Mouse (Mus musculus) neural tube, embryonic 13.5 days (tissue): ENCODE data around the gene Efna4. TPM values are rescaled to one million over a fixed set of nuclear protein-coding genes. Genes with fewer than 3 reads are reported as not detected.
A peak's percentile ranks its signal among the peaks of the same experiment; 100 is the strongest.

Experiments used
- ATAC-seq: fragments of 200-750 bp; cut with Nextera tagmentation; 2 replicates; pipeline ENCODE4 v1.8.0; 2017; ENCODE audit warnings: low read depth, mild to moderate bottlenecking, moderate TSS enrichment, moderate library complexity
- H3K27ac ChIP-seq: fragments of 300-500 bp; sonication (generic); replicated peaks from 2 replicates; pipeline ENCODE4 v1.5.1; 2015; ENCODE audit warnings: moderate library complexity, mild to moderate bottlenecking, inconsistent platforms
- H3K27me3 ChIP-seq: fragments of 300-500 bp; sonication (generic); 2 replicates; pipeline ENCODE4 v1.6.1; 2015; ENCODE audit warnings: mild to moderate bottlenecking, inconsistent platforms
- H3K36me3 ChIP-seq: fragments of 300-500 bp; sonication (generic); 2 replicates; pipeline ENCODE4 v1.6.1; 2015; ENCODE audit warnings: mild to moderate bottlenecking, inconsistent platforms
- H3K4me1 ChIP-seq: fragments of 300-500 bp; sonication (generic); replicated peaks from 2 replicates; pipeline ENCODE4 v1.6.1; 2015; ENCODE audit warnings: inconsistent platforms
- H3K4me2 ChIP-seq: fragments of 300-500 bp; sonication (generic); 2 replicates; pipeline ENCODE4 v1.6.1; 2015; ENCODE audit warnings: inconsistent platforms, mild to moderate bottlenecking, moderate library complexity
- H3K4me3 ChIP-seq: fragments of 300-500 bp; sonication (generic); 2 replicates; pipeline ENCODE4 v1.5.1; 2015; ENCODE audit warnings: mild to moderate bottlenecking, inconsistent platforms
- H3K9ac ChIP-seq: fragments of 300-500 bp; sonication (generic); 2 replicates; pipeline ENCODE4 v1.6.1; 2015; ENCODE audit warnings: moderate library complexity, mild to moderate bottlenecking, inconsistent platforms
- H3K9me3 ChIP-seq: fragments of 300-500 bp; sonication (generic); 2 replicates; pipeline ENCODE4 v1.6.1; 2016; ENCODE audit warnings: inconsistent platforms
- WGBS: fragments of 180-500 bp; shearing (Covaris S2); methylation state at CpG from one replicate; pipeline ENCODE4 v1.1.7; 2015; 5-methylcytosine and 5-hydroxymethylcytosine counted together
- polyA plus RNA-seq: library from polyadenylated mRNA; unstranded; fragments of >200 nt; fragmentation: Nextera tagmentation; extraction: Ambion mirVana; gene quantifications from 2 replicates; pipeline ENCODE4 v1.2.1, GENCODE M21; 2015

The Efna4 gene
- polyA plus RNA-seq = 8.5 and 10.7 TPM in 2 replicates

- H3K9ac ChIP-seq = peak within 1 kb of the TSS; percentile 86
- no peaks in the 10 kb centered on the region for H3K9me3 ChIP-seq
- peak; percentile 81 for ATAC-seq
- no peaks in the 10 kb centered on the region for H3K27me3 ChIP-seq
- under 1% methylated on average over 44 of the region's 44 CpGs for WGBS
- H3K4me1 ChIP-seq = peaks cover 61% of the 10 kb centered on the region
- H3K4me2 ChIP-seq = peak within 1 kb of the TSS; percentile 85
- peaks cover 14% of the 10 kb centered on the region for H3K36me3 ChIP-seq
- peak within 1 kb of the TSS; percentile 84 for H3K4me3 ChIP-seq
- H3K27ac ChIP-seq = peak within 1 kb of the TSS; percentile 85
These were observed at the start of gene Efna4 for GRCm38 (mm10) chr3:89337721-89338578. Gene Efna4, minus strand, starts transcription at chr3:89338028.

DNA sequence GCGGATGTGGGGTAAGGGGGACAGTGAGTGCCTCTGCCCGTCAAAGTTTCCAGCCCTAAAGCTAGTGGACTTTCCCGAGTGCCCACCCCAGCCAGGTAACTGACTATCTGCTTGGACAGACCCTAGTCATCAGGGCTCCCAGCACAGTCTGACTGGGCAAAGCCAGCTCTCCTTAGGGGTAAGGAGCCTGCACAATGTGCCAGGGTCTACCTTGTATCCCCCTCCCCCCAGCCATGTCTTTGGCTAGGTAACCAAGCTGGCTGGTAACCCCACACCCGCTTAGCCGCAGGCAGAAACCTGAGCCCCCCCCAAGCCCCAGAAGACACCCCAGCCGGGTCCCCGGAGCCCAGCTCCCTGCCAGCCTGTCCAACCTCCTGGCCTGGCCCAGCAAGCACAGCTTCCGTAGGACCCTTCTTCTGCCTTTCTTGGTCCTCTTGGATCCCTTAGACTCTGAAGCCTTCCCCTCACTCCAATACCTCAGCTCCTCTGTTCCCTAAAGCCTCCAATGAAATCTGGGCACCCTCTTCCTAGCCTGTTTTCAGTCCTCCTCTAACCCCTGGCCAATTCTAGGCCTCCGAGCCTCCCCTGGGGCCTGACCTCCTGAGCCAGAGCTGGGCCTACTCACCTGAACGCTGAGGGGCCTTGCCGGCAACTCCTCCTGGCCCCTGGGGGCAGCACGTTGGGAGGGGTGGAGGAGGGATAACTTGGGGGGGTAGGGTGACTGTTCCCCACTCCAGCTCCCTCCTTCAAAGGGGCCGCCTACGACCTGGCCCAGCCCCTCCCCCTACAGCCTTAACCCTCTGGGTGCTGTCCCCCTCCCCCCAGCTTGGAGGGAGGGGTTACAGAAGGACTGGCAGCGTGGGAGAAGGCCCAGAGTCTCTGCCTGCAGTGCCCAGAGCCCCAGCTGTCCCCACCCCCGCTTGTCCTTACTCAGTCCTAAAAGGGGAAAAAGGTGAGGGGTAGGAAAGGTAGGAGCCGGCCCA, 48.9 kb upstream of the Efna4 start:
- peaks cover 21% of the 10 kb centered on the region for H3K4me1 ChIP-seq
- 0 out of 2 replicates have a peak, but pooled peaks cover 5% of the 10 kb centered on the region for H3K27me3 ChIP-seq
- no peaks in the 10 kb centered on the region for H3K36me3 ChIP-seq
- 55% methylated on average over 17 of the region's 17 CpGs for WGBS
- no peak for ATAC-seq
- no peak overlapping the region for H3K4me2 ChIP-seq
- H3K4me3 ChIP-seq = no peak overlapping the region
- no peak overlapping the region for H3K9ac ChIP-seq
- no peaks in the 10 kb centered on the region for H3K9me3 ChIP-seq
- H3K27ac ChIP-seq = no peak overlapping the region

GRCm38 (mm10) chr3:89385451-89385850, 47.6 kb upstream of the Efna4 start:
- no peaks in the 10 kb centered on the region for H3K36me3 ChIP-seq
- H3K9ac ChIP-seq = no peak overlapping the region
- no peak for ATAC-seq
- peaks cover 8% of the 10 kb centered on the region; the same call in 1 of the 2 replicates for H3K4me1 ChIP-seq
- no peaks in the 10 kb centered on the region for H3K9me3 ChIP-seq
- H3K27me3 ChIP-seq = 0 out of 2 replicates have a peak, but pooled peaks cover 5% of the 10 kb centered on the region
- H3K4me2 ChIP-seq = no peak overlapping the region
- no peak overlapping the region for H3K4me3 ChIP-seq
- H3K27ac ChIP-seq = no peak overlapping the region
- 55% methylated on average over 11 of the region's 11 CpGs for WGBS

DNA sequence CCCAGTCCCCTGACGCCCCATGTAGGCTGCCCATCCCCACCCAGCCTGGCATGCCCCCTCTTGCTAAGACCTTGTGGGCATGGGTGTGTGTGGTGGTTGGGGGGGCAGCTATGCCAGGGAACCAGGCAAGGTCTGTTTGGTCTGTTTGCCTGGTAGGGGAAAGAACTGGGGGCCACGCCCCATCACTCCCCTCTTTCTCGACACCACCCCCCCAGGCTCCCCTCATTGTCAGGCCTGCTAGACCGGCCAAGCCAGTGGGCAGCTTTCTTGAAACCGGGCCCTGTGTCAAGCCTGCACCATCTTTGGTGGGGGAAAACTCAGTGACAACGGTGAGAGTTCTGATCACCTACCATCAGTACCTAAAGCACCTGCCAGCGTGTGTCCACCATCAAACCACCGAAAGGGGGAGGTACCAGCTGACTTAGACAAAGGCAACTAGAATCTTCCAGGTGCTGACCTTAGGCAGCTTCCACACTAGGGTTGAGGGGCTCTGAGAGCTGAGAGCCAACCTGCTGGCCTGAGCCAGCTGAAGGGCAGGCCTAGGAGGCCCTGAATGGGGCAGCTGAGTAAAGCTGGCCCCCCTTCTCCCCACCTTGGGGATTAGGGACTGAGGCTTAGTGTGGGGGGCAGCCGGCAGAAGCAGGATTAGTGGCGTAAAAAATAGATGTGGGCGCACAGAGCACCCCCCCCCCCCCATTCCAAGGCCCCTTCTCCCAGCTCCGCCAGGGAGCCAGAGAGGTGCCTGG, 46.7 kb upstream of the Efna4 start:
- Histone ChIP-seq H3K9me3 (no peaks in the 10 kb centered on the region), H3K4me3 (no peak overlapping the region), H3K4me2 (no peak overlapping the region), H3K27ac (no peak overlapping the region), H3K27me3 (0 out of 2 replicates have a peak, but pooled peaks cover 5% of the 10 kb centered on the region), H3K4me1 (peaks cover 9% of the 10 kb centered on the region; the same call in 1 of the 2 replicates), H3K9ac (no peak overlapping the region), H3K36me3 (no peaks in the 10 kb centered on the region)
- no peak for ATAC-seq
- 81% methylated on average over 11 of the region's 12 CpGs for WGBS

DNA sequence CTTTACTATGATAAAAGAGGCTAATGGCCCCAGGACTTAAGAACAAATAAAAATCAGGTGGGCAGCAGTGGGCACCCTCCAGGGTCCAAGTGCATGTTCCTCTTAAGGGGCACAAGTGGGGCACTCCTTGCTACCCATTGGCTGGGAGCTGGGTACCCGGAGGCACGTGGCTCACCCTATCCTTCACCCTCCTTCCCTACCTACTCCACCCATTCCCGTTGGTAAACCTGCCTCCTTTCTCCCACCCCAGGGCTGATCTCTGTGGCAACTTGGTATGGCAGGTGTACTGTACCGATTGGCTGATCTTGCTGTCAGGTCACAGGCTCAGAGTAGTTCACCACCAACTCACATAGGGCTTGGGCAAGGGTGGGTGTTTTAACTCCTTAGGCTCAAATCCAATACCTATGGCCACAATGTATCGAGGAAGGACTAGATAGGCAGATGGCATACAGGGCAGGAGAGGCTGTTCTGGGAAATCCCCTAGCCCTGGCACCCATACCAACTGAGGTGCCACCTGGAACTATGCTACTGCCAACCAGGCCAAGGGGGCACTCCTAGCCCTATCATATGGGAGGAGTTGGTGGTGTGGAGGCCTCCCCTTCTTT, 45.9 kb upstream of the Efna4 start:
- ATAC-seq = no peak
- 0 out of 2 replicates have a peak, but pooled peaks cover 5% of the 10 kb centered on the region for H3K27me3 ChIP-seq
- H3K36me3 ChIP-seq = no peaks in the 10 kb centered on the region
- no peak overlapping the region for H3K4me3 ChIP-seq
- H3K4me1 ChIP-seq = peaks cover 15% of the 10 kb centered on the region
- H3K9ac ChIP-seq = no peak overlapping the region
- no peaks in the 10 kb centered on the region for H3K9me3 ChIP-seq
- WGBS = 84% methylated on average over 5 of the region's 5 CpGs
- no peak overlapping the region for H3K4me2 ChIP-seq
- H3K27ac ChIP-seq = no peak overlapping the region

DNA sequence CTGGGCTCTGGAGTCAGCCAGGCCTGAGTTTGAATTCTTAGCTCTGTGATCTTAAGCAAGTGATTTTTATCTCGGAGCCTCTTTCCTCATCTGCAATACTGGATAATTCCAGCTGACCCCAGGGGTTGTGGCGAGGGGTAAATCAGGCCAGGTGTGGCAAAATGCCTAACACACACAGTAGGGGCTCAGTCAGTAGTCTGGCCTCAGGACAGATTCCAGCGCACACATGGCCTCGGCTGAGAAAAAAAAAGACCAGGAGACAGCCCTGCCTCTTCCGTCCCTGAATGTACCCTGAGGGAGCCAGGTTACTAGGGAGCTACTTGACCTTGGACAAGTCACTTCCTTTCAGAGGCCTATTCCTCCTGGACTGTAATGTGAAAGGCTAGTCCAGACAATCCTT, 45.1 kb upstream of the Efna4 start:
- H3K27ac ChIP-seq = no peak overlapping the region
- 82% methylated on average over 5 of the region's 5 CpGs for WGBS
- H3K4me3 ChIP-seq = no peak overlapping the region
- no peak overlapping the region for H3K9ac ChIP-seq
- H3K27me3 ChIP-seq = 0 out of 2 replicates have a peak, but pooled peaks cover 5% of the 10 kb centered on the region
- no peaks in the 10 kb centered on the region for H3K9me3 ChIP-seq
- ATAC-seq = no peak
- no peaks in the 10 kb centered on the region for H3K36me3 ChIP-seq
- no peak overlapping the region for H3K4me2 ChIP-seq
- H3K4me1 ChIP-seq = peaks cover 20% of the 10 kb centered on the region

DNA sequence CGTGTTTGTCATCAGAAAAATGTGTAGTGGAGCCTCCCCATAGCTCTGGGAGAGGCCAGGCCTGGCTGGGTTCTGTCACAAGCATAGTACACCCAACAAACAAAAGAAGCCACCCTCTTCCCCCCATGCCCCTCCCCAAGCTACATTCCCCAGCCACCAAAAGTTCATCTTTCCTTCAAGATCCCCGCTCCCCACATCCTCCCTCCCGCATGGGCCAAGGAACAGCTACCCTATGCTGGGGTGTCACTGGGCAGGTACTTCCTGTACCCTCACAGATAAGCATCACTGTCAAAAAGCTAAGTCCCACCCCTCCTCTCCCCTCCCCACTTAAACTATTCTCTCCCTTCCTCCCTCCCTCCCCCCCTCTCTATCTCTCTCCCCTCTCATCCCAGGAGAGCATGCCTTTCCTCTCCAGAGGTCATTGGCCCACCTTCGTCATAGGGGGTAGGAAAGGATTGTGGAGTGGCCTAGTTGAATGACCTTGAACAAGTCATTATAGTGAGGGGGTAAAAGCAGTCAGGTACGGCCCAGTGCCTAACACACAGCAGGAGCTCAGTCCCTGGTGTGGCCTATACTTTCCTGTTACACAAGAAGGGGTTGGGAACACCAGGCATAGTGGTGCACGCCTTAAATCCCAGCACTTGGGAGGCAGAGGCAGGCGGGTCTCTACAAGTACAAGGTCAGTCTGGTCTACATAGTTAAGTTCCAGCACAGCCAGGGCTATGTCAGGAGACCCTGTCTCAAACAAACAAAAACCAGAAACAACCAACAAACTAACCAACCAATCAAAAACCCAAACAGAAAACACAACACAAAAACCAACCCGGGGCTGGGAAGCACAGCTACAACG, 44.4 kb upstream of the Efna4 start:
- H3K4me1 ChIP-seq = peaks cover 21% of the 10 kb centered on the region
- 87% methylated on average over 9 of the region's 9 CpGs for WGBS
- H3K36me3 ChIP-seq = no peaks in the 10 kb centered on the region
- H3K4me2 ChIP-seq = no peak overlapping the region
- H3K27me3 ChIP-seq = 0 out of 2 replicates have a peak, but pooled peaks cover 5% of the 10 kb centered on the region
- no peaks in the 10 kb centered on the region for H3K9me3 ChIP-seq
- H3K9ac ChIP-seq = no peak overlapping the region
- no peak overlapping the region for H3K4me3 ChIP-seq
- no peak for ATAC-seq
- no peak overlapping the region for H3K27ac ChIP-seq

GRCm38 (mm10) chr3:89381233-89381632, 43.4 kb upstream of the Efna4 start:
- Histone ChIP-seq H3K4me1 (peaks cover 21% of the 10 kb centered on the region), H3K27me3 (0 out of 2 replicates have a peak, but pooled peaks cover 5% of the 10 kb centered on the region), H3K27ac (no peak overlapping the region), H3K4me3 (no peak overlapping the region), H3K4me2 (no peak overlapping the region), H3K9ac (no peak overlapping the region), H3K9me3 (no peaks in the 10 kb centered on the region), H3K36me3 (no peaks in the 10 kb centered on the region)
- WGBS = 86% methylated on average over 11 of the region's 11 CpGs
- ATAC-seq = no peak

DNA sequence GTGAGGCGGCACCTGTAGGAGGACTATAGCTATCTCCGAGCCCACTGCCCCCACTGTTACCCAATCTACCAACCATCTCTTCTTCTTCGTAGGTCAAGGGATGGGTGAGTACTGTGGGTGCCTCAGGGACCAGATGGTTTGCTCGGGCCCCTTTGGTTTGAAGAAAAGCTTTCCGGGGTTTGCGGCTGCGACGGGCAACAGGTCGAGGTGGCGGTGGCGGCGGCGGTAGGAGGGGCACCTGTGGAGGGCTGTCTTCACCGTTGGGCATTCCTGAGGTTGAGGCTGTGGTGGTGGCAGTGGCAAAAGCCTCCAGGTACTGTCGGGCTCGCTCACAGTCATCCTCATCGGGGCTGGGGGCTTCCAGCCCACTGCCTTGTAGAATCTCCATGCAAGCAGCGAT, 42.9 kb upstream of the Efna4 start:
- no peaks in the 10 kb centered on the region for H3K36me3 ChIP-seq
- WGBS = 92% methylated on average over 18 of the region's 18 CpGs
- no peaks in the 10 kb centered on the region for H3K9me3 ChIP-seq
- H3K4me2 ChIP-seq = no peak overlapping the region
- no peak overlapping the region for H3K4me3 ChIP-seq
- no peak overlapping the region for H3K27ac ChIP-seq
- 0 out of 2 replicates have a peak, but pooled peaks cover 5% of the 10 kb centered on the region for H3K27me3 ChIP-seq
- H3K4me1 ChIP-seq = peaks cover 21% of the 10 kb centered on the region
- no peak for ATAC-seq
- H3K9ac ChIP-seq = no peak overlapping the region

GRCm38 (mm10) chr3:89380291-89380690, 42.5 kb upstream of the Efna4 start:
- WGBS = 93% methylated on average over 14 of the region's 14 CpGs
- no peak overlapping the region for H3K9ac ChIP-seq
- no peaks in the 10 kb centered on the region for H3K36me3 ChIP-seq
- H3K9me3 ChIP-seq = no peaks in the 10 kb centered on the region
- H3K27me3 ChIP-seq = 0 out of 2 replicates have a peak, but pooled peaks cover under 1% of the 10 kb centered on the region
- ATAC-seq = no peak
- no peak overlapping the region for H3K27ac ChIP-seq
- no peak overlapping the region for H3K4me2 ChIP-seq
- H3K4me3 ChIP-seq = no peak overlapping the region
- peaks cover 21% of the 10 kb centered on the region for H3K4me1 ChIP-seq
